In the genomic region with DNA sequence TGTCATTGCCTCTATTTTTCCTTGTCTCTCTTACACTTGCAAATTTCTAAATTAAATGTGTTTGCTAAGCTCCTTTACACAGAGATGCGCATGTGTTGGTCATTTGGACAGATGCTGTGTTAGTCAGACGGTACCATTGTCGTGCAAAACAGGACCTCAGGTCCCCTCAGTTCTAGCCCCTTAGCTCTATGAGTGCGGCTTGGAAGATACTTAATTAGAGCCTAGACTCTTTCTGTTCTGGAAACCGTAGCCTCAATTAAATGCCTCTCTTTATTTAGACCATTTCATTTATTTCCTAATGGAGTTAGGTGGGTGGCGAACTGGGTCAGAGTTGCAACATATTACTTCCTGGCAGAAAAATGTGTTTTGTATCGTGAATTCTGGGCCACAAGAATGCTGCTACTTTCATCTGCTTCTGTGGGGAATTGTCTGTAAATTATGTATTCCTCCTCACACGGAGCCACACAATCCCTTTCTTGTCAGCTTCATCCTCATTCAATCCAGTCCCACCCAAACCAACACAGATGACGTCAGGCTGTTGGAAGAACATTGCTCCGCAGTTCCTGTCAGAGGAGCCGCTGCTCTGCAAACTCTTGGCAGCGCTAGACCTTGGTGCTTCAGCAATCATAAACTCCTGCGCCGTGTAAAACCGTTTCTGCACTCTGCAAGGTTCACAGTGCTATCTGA, we compare ENCODE assay signal across 8 mouse cellular contexts.
A peak's percentile ranks its signal among the peaks of the same experiment; 100 is the strongest.
DNase-seq lines count a peak whose midpoint lies in the region; ATAC-seq lines count a peak whose summit lies in the region.

No protein-coding gene starts in this region.

- no peaks in the 10 kb centered on the region for H3K27me3 ChIP-seq in forebrain, embryonic 15.5 days

- H3K4me1 ChIP-seq in forebrain, embryonic 15.5 days: peaks cover 28% of the 10 kb centered on the region

- H3K4me3 ChIP-seq in forebrain, embryonic 15.5 days: peak overlapping the region; percentile 28

- H3K9me3 ChIP-seq in forebrain, embryonic 15.5 days: no peaks in the 10 kb centered on the region

- intact Hi-C loops in heart, postnatal 14 days (cut with DNase I): no loop called here

- peak; percentile 55 for DNase-seq in ES-CJ7 (ENCODE audit: low read depth, low spot score)
- peak; percentile 86 for DNase-seq in cerebellum, adult 11-12 months
- peak; percentile 38 to 40 for DNase-seq in heart, postnatal 14 days
- peak; percentile 56 to 62 for DNase-seq in layer of hippocampus, postnatal 10 days (ENCODE audit: low spot score in 2 of 2)
- peak; percentile 42 for DNase-seq in mesoderm, embryonic 11.5 days (ENCODE audit: low read depth, low spot score)
- DNase-seq in skeletal muscle tissue, adult 2 months (ENCODE audit: low read depth, low spot score): peak; percentile 82
- DNase-seq in T-cell, adult 2 months (ENCODE audit: low spot score): no peak

- peak overlapping the region; percentile 23 for H3K9ac ChIP-seq in forebrain, embryonic 15.5 days (replicated peaks)

- H3K36me3 ChIP-seq in forebrain, embryonic 15.5 days: no peaks in the 10 kb centered on the region

- H3K4me2 ChIP-seq in forebrain, embryonic 15.5 days (replicated peaks): peak overlapping the region; percentile 47

- peak overlapping the region; percentile 12 for H3K27ac ChIP-seq in forebrain, embryonic 15.5 days (replicated peaks)

- 3% methylated on average over 15 of the region's 15 CpGs for WGBS in forebrain, embryonic 15.5 days

- peak; percentile 92 for ATAC-seq in forebrain, embryonic 15.5 days (replicated peaks)
